In genomic region chr4:140562461-140563178, GRCm38 (mm10) we compare ENCODE assay signal across 11 mouse cellular contexts.
DNase-seq lines count a peak whose midpoint lies in the region; ATAC-seq and TF ChIP-seq lines count a peak whose summit lies in the region.
"Had no signal": no experiment of that assay in that cellular context is flagged by ENCODE, and none has a peak within 500 bp of the region (broad histone marks: within the 10 kb centered on the region; RNA-seq: fewer than 3 reads in every experiment).

No protein-coding gene starts in this region.

- H3K27ac ChIP-seq in kidney, postnatal 0 days: no peak overlapping the region
- H3K27ac ChIP-seq in intestine, embryonic 16.5 days (ENCODE audit: low read length): no peak overlapping the region
- H3K27ac ChIP-seq: limb, embryonic 13.5 days had no signal

- 69% methylated on average over 10 of the region's 10 CpGs for WGBS in kidney, postnatal 0 days
- 74% methylated on average over 10 of the region's 10 CpGs for WGBS in intestine, embryonic 16.5 days

- intact Hi-C loops in heart, postnatal 10 days (cut with DNase I): no loop called here

- TF ChIP-seq CTCF in kidney, postnatal 0 days (IDR thresholded peaks at IDR 0.05; ENCODE audit: low read depth): no peak

- no peak overlapping the region for H3K4me2 ChIP-seq in kidney, postnatal 0 days (ENCODE audit: low read length)
- H3K4me2 ChIP-seq in intestine, embryonic 16.5 days (ENCODE audit: low read depth, low read length): no peak overlapping the region
- H3K4me2 ChIP-seq: limb, embryonic 13.5 days had no signal

- H3K4me3 ChIP-seq in kidney, postnatal 0 days (replicated peaks; ENCODE audit: low read depth, low read length): no peak overlapping the region
- H3K4me3 ChIP-seq in intestine, embryonic 16.5 days (ENCODE audit: low read length): no peak overlapping the region
- H3K4me3 ChIP-seq: limb, embryonic 13.5 days had no signal

- no peak for ATAC-seq in cerebellum, adult (ENCODE audit: insufficient number of reproducible peaks, low FRiP score, low TSS enrichment)
- 0 out of 2 replicates have a peak, but pooled peaks have one; percentile 27 for ATAC-seq in kidney, postnatal 0 days (replicated peaks; ENCODE audit: low FRiP score, low read depth)
- peak; percentile 40; the same call in 1 of the 2 replicates for ATAC-seq in intestine, embryonic 16.5 days
- no peak for ATAC-seq in CD4-positive, CD25-positive, alpha-beta regulatory T cell, adult 4 months

- H3K9ac ChIP-seq in kidney, postnatal 0 days (ENCODE audit: low read depth, low read length): no peak overlapping the region
- no peak overlapping the region for H3K9ac ChIP-seq in intestine, embryonic 16.5 days (ENCODE audit: low read depth, low read length)
- H3K9ac ChIP-seq: limb, embryonic 13.5 days had no signal

- no peaks in the 10 kb centered on the region for H3K9me3 ChIP-seq in kidney, postnatal 0 days (replicated peaks; ENCODE audit: low read length)
- no peaks in the 10 kb centered on the region for H3K9me3 ChIP-seq in intestine, embryonic 16.5 days (ENCODE audit: control insufficient read depth, low read length)

- H3K36me3 ChIP-seq in kidney, postnatal 0 days (ENCODE audit: insufficient read depth, low read length): peaks cover 50% of the 10 kb centered on the region
- peaks cover 22% of the 10 kb centered on the region for H3K36me3 ChIP-seq in intestine, embryonic 16.5 days (ENCODE audit: control insufficient read depth, insufficient read depth, low read length)

- H3K4me1 ChIP-seq in kidney, postnatal 0 days (replicated peaks; ENCODE audit: insufficient read depth, low read length): no peaks in the 10 kb centered on the region
- H3K4me1 ChIP-seq in intestine, embryonic 16.5 days (ENCODE audit: control insufficient read depth, insufficient read depth, low read length): no peaks in the 10 kb centered on the region
- H3K4me1 ChIP-seq: limb, embryonic 13.5 days had no signal

- peak; percentile 91 to 93 for DNase-seq in cerebellum, postnatal 10 days
- DNase-seq in kidney, postnatal 0 days (ENCODE audit: low spot score): no peak
- no peak for DNase-seq in kidney, adult 11 months
- DNase-seq in 3T3-L1 (ENCODE audit: low read depth, low spot score): peak; percentile 48
- no peak for DNase-seq in heart, postnatal 10 days
- DNase-seq: kidney, adult 9 months; spleen, adult 18-20 months had no signal

- H3K27me3 ChIP-seq in kidney, postnatal 0 days (ENCODE audit: insufficient read depth, low read length): no peaks in the 10 kb centered on the region
- no peaks in the 10 kb centered on the region for H3K27me3 ChIP-seq in intestine, embryonic 16.5 days (replicated peaks; ENCODE audit: control insufficient read depth, insufficient read depth, low read length)
- H3K27me3 ChIP-seq: limb, embryonic 13.5 days had no signal

Comparison
In these comparisons a context has a peak if more than half of its experiments do, and no peak if none do; other contexts are left out.
1. DNase-seq: peak in cerebellum, postnatal 10 days (2 of 2) and 3T3-L1 (single experiment); none in kidney, postnatal 0 days (single experiment), kidney, adult 11 months (single experiment) and heart, postnatal 10 days (0 of 2).
2. ATAC-seq: peak in kidney, postnatal 0 days (single experiment) and intestine, embryonic 16.5 days (single experiment); none in cerebellum, adult (single experiment) and CD4-positive, CD25-positive, alpha-beta regulatory T cell, adult 4 months (single experiment).